Mouse (Mus musculus) urinary bladder, postnatal 0 days (tissue): ENCODE measurements around the gene Catsper1. TPM values are rescaled to one million over a fixed set of nuclear protein-coding genes. Genes with fewer than 3 reads are reported as not detected.

Experiments used
- polyA plus RNA-seq: library from polyadenylated mRNA; unstranded; fragments of >200 nt; fragmentation: Nextera tagmentation; extraction: Ambion mirVana; gene quantifications from 2 replicates; pipeline ENCODE4 v1.2.1, GENCODE M21; 2015

Catsper1 gene
- not detected in 2 replicates for polyA plus RNA-seq

GRCm38 (mm10) chr19:5335441-5335840 lies at the start of gene Catsper1:
TSS of gene Catsper1 (plus strand) at chr19:5335741.

GRCm38 (mm10) chr19:5294972-5295735 lies 40.4 kb upstream of the Catsper1 start, which contains the start of gene Sf3b2:
TSS of gene Sf3b2 (minus strand) at chr19:5295455.

GRCm38 (mm10) chr19:5297903-5298800 lies 37.4 kb upstream of the Catsper1 start, which contains the start of gene Gal3st3:
TSS of gene Gal3st3 (plus strand) at chr19:5298331.

GRCm38 (mm10) chr19:5349502-5349873 lies 13.9 kb downstream of the Catsper1 start, which contains the start of gene Cst6:
TSS of gene Cst6 (minus strand) at chr19:5349574.

GRCm38 (mm10) chr19:5366175-5367052 lies 30.9 kb downstream of the Catsper1 start, which contains the start of gene Eif1ad:
TSS of gene Eif1ad (plus strand) at chr19:5366741.

GRCm38 (mm10) chr19:5367053-5367359 lies 31.5 kb downstream of the Catsper1 start, which contains the start of gene Banf1:
TSS of gene Banf1 (minus strand) at chr19:5367168.

GRCm38 (mm10) chr19:5388588-5389242 lies 53.2 kb downstream of the Catsper1 start, which contains the start of gene Sart1:
TSS of gene Sart1 (minus strand) at chr19:5388703.

Other genes starting within 250 kb of the Catsper1 start
- 161 and 162 TPM in 2 replicates for gene Yif1a, start 247.2 kb upstream of the Catsper1 start, polyA plus RNA-seq
- gene Cnih2, start 237.2 kb upstream of the Catsper1 start, polyA plus RNA-seq: 1.2 and 2.0 TPM in 2 replicates
- 201 TPM in 2 replicates for gene Rab1b, start 228.7 kb upstream of the Catsper1 start, polyA plus RNA-seq
- 23.4 and 23.5 TPM in 2 replicates for gene Klc2, start 217.2 kb upstream of the Catsper1 start, polyA plus RNA-seq
- 8.8 and 10.0 TPM in 2 replicates for gene Pacs1, start 62.6 kb upstream of the Catsper1 start, polyA plus RNA-seq
- gene Sf3b2, start 40.3 kb upstream of the Catsper1 start, polyA plus RNA-seq: 155 and 159 TPM in 2 replicates
- 0.33 and 0.35 TPM in 2 replicates for gene Gal3st3, start 37.4 kb upstream of the Catsper1 start, polyA plus RNA-seq
- gene Cst6, start 13.8 kb downstream of the Catsper1 start, polyA plus RNA-seq: 5.3 and 6.6 TPM in 2 replicates
- gene Eif1ad, start 31.0 kb downstream of the Catsper1 start, polyA plus RNA-seq: 25.2 and 27.2 TPM in 2 replicates
- gene Banf1, start 31.4 kb downstream of the Catsper1 start, polyA plus RNA-seq: 266 and 286 TPM in 2 replicates
- 33.0 and 39.0 TPM in 2 replicates for gene Sart1, start 53.0 kb downstream of the Catsper1 start, polyA plus RNA-seq
- not detected in 2 replicates for gene Tsga10ip, start 66.8 kb downstream of the Catsper1 start, polyA plus RNA-seq
- 234 and 246 TPM in 2 replicates for gene Drap1, start 89.2 kb downstream of the Catsper1 start, polyA plus RNA-seq
- 45.6 and 53.5 TPM in 2 replicates for gene AI837181, start 89.4 kb downstream of the Catsper1 start, polyA plus RNA-seq
- 0.61 and 1.6 TPM in 2 replicates for gene Fosl1, start 111.8 kb downstream of the Catsper1 start, polyA plus RNA-seq
- 15.1 and 16.5 TPM in 2 replicates for gene Ccdc85b, start 122.2 kb downstream of the Catsper1 start, polyA plus RNA-seq
- gene Fibp, start 124.9 kb downstream of the Catsper1 start, polyA plus RNA-seq: 78.4 and 88.2 TPM in 2 replicates
- gene Ctsw, start 132.8 kb downstream of the Catsper1 start, polyA plus RNA-seq: 0.16 and 0.62 TPM in 2 replicates
- 118 and 128 TPM in 2 replicates for gene Efemp2, start 138.2 kb downstream of the Catsper1 start, polyA plus RNA-seq
- gene Mus81, start 152.7 kb downstream of the Catsper1 start, polyA plus RNA-seq: 23.1 and 28.7 TPM in 2 replicates
- 1,724 and 1,857 TPM in 2 replicates for gene Cfl1, start 154.7 kb downstream of the Catsper1 start, polyA plus RNA-seq
- 0.27 TPM in 1 of 2 replicates, not detected in the other for gene 1700020D05Rik, start 168.0 kb downstream of the Catsper1 start, polyA plus RNA-seq
- 4.8 and 6.5 TPM in 2 replicates for gene Snx32, start 174.8 kb downstream of the Catsper1 start, polyA plus RNA-seq
- gene Ovol1, start 224.9 kb downstream of the Catsper1 start, polyA plus RNA-seq: 2.6 and 3.4 TPM in 2 replicates
- gene Ap5b1, start 232.3 kb downstream of the Catsper1 start, polyA plus RNA-seq: 6.1 and 6.2 TPM in 2 replicates